Mouse (Mus musculus): ENCODE data around the gene BC017158.

GRCm38 (mm10) chr7:128255757-128256156 lies 42.2 kb downstream of the BC017158 start:
- no peak for TF ChIP-seq CTCF (IDR thresholded peaks at IDR 0.05; ENCODE audit: borderline replicate concordance, control insufficient read depth, extremely low read depth, insufficient read depth, low read length, poor library complexity)
- TF ChIP-seq POLR2A (IDR thresholded peaks at IDR 0.05; ENCODE audit: control insufficient read depth, extremely low read depth, insufficient read depth, low read length, poor library complexity) = no peak
